Mouse (Mus musculus) telencephalon, adult 2 months (tissue): Measurements from ENCODE around the gene Ap3d1.
A peak's percentile ranks its signal among the peaks of the same experiment; 100 is the strongest.

Source experiments
- DNase-seq: peaks from one replicate; pipeline ENCODE4 v3.0.0-alpha.2; 2011; ENCODE audit warnings: low read depth, low spot score

Gene Ap3d1

DNA sequence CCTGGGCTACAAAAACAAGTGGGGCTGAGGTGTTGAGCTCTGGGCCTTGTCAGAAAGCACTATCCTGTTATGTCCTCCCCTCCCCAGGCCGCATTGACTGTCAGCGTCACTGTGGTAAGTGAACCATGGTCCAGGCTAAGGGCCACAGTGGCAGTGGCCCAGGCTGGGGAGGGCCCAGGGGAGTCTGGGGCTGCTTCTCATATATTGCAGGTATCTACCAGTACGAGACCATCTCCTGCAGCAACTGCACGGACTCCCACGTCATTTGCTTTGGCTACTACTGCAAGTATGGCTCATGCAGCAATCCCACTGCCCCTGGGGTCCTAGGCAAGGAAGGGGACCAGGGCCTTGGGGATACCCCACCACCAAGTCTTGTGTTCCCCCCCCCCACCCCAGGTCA, 38.4 kb downstream of the Ap3d1 start:
- no peak for DNase-seq

DNA sequence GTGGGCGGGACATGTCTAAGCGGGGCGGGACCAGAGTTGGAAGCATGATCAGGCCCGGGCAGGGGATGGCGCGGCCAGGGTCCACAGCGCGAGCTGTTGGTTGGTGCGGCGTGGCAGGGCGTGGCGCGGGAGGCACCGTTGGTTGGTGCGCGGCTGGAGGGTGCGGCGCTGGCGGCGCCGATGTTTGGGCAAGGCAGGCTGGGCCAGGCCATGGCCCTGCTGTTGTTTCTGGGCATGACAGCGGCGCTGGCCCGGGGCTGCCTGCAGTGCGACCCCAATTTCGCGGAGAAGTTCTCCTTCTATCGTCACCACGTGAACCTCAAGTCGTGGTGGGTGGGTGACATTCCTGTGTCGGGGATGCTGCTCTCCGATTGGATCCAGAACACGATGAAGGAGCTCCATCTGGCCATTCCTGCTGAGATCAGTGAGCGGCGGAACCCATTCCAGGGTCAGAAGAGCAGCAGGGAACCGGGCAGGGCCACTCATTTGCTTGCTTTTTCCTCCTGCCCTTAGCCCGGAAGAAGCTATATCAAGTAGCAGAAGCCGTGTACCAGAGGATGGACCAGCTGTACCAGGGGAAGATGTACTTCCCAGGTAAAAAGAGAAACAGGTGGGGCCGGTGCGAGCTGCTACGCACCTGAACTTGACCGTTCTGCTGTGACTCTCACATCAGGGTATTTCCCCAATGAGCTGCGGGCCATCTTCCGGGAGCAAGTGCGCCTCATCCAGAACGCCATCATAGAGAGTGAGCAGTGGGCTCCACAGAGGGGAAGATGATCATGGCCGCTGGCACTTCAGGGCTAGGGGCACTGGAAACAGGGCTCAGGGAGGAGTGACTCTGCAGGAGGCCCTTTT, 39.3 kb downstream of the Ap3d1 start:
- DNase-seq, result peak; percentile 89

DNA sequence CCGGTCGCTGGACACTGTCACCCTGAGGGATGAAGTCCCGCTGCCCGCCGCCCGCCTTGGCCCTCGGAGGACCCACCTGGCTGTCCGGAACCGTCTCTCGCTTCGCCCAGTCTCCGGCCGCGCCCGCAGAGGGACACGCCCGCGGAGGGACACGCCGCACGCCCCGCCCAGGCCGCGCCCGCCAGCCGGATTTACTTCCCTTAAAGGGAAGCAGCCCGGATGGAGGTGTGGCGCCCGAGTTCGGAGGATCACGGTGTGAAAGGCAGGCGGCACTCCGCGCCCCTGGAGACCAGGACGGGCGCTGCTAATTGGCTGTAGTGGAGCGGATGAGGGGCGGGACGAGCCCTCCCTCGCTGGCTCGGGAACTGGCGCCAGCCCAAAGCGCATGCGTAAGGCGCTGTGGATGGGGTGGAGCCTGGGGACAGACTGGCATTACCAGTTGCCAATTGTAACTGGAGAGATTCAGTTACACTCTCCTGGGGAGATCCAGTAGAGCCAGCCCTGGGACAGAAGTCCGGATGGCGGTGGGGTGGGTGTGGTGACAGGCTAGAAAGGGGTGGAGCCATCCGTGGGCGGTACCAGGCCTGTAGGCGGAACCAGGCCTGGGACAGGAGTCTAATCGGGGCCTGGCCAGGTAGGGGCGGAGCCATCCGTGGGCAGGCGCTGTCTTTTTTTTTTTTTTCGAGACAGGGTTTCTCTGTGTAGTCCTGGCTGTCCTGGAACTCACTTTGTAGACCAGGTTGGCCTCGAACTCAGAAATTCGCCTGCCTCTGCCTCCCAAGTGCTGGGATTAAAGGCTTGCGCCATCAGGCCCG, 40.1 kb downstream of the Ap3d1 start, which contains the start of the genes Mob3a and Izumo4:
Gene Mob3a (minus strand): TSS at position 257 of the 815 bp plus-strand sequence.
Gene Izumo4 (plus strand): TSS at position 464 of the 815 bp plus-strand sequence.
- peak; percentile 99 for DNase-seq

DNA sequence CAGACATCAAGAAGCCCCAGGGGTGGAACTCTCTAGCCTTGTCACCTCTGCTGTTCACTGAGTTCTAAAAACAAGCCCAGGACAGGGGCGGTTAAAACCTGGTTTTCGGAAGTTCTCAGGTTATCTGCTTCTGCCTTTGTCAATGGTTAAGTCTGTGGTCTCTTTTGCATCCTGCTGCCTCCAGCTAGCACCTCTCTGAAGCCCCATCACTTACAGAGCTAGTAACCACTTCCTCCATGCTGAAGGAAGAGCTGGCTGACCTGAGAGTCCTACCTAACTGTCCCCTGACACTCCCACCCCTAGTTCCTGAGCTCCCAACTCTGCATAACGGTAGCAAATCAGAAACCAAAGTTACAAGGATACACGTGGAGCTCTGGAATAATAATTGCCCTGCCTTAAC, 41.3 kb downstream of the Ap3d1 start:
- no peak for DNase-seq

DNA sequence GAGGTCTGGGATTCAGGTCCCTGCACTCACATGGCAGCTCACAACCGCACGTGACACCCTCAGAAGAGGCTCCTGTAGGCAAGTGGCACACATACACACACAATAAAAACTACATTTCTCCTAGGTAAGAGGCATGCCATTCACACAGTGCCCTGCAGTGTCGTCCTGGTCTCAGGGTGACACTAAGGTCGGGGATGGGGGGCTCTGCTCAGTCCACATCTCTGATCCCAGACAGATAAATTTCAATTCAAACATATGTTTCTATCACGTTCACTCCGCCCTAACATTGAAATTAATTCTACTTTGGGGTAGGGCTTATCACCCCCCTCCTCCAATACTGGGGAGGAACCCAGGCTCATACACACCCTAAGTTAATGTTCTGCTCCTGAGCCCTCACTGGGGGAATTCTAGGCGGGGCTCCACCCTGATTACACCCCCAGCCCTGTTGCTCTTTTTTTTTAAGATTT, 42.0 kb downstream of the Ap3d1 start:
- no peak for DNase-seq

DNA sequence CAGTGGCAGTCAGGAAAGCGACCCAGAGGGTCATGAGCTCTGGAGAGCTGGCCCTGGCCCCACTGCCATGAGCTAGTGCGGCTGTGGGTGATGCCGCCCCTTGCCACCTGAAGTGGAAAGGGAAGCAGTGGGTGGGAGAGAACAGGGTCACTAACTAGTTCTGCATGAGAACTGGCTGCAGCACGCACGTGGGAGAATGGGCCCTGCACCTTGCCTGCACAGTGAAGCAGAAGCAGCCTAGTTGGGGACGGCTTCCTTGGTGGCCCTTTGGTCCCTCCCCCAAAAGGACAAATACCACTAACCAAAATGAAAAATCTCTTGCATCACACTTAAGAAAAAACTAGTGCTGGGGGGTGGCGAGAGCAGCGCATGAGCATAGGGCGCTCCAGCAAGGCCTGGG, 43.5 kb downstream of the Ap3d1 start:
- DNase-seq, result no peak

DNA sequence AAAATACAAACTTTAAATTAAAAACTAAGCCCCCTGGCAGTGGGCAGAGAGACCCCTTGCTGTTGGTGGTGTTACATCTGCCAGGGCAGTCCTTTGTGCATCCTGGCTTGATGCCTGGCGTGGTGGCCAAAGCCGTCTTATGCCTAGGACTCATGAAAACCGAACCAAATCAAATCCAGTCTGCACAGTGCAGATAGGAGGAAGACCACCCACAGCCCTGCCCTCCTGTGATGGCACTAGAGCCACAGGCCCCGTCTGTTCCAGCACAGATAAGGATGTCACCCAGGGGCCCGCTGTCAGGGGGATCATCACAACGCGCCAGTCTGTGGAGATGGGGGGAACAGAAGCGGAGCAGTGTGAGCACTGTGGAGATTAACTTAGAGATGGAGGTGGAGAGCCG, 44.3 kb downstream of the Ap3d1 start:
- DNase-seq, result no peak

DNA sequence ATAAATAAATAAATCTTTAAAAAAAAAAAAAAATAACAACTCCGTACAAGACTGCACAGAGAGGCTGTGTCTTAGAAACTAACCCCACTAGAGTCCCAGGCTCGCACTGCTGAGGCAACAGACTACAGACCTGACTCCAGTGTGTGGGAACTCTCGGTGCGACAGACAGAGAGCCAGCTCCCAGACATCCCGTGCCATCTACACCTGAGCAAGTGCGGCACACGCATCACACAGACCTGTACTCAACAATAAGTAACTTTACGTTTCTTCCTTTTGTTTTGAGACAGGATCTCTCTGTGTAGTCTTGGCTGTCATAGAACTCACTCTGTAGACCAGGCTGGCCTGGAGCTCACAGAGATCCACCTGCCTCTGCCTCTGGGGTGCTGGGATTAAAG, 44.7 kb downstream of the Ap3d1 start:
- no peak for DNase-seq

DNA sequence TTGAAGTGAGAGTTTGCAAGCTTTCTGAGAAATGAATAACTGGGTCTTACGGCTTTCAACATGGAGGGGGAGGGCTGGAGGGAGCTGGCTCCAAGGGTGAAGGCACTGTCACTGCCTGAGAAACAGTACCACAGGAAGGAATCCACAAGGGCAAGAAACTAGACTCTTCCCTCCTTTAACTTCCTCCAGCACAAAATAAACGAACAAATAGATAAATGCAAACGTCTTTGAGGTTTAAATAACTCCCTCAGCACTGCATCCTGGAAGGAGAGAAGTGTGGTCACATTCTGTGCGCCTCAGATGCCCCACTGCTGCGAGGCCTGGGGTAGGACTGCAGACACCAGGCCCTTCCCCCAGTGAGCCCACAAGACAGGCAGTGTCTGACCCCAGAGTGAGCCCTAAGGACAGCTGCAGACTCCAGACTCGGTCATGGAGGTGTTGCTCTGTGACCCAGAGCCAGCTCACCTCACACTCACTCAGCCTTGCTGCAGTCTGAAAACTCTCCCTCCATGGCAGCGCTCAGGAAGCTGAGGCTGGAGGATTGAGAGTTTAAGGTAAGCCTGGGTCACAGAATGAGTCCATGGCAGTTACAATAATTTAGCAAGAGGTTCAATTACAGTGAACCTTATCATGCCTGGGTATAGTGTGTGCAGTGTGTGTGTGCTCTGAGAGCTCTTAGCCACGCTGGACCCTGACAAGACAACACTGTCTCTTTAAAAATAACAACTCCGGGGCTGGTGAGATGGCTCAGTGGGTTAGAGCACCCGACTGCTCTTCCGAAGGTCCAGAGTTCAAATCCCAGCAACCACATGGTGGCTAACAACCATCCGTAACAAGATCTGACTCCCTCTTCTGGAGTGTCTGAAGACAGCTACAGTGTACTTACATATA, 45.3 kb downstream of the Ap3d1 start:
- DNase-seq, result no peak

DNA sequence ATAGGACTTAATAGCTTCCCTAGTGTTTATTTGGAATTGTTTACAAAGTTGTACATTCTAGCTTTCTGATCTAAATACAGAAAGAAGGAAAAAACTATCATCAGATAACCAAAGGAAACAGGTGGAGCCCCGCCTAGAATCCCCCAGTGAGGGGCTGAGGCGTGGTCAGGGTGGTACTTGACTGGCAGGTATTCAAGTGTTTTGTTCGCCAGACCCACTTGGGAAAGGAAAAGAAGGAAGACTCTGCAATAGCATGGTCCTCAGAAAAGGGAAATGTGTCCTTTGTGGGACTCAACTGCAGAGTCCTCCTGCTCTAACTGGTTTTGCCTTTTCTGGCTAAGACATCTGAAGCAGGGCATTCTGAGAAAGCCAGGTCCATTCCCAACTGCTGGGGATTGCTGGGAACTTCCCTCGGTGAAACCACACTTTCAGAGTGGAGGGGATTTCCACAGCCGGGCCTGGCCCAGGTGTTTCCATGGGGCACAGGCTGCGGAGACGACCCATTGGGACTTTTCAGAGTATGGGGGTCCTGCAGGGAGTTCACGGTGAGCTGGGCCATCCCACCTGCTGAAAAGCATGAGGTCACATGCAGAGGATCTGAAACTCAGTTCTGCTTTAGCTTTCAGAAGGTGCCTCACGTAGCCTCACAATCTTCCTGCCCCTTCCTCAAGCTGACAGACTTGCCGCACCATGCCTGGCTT, 46.1 kb downstream of the Ap3d1 start:
- DNase-seq, result no peak

DNA sequence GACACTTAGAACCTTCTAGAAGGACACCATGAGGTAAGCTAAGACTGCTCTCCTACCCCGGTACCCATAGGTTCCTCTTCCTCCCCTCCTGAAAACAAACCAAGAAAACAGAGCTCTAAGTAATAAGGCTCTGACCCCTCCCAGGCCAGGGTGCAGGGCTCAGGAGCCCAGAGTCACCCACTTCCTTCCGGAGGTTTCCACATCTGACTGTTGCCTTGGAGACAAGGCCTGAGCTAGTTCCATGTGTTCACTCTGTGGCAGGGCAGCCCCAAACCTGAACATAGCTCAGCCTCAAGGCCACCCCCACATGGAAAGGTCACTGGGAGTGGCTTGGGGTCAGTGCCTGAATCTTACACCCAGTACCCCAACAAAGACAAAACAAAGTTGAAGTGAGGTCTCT, 46.9 kb downstream of the Ap3d1 start:
- DNase-seq, result no peak

DNA sequence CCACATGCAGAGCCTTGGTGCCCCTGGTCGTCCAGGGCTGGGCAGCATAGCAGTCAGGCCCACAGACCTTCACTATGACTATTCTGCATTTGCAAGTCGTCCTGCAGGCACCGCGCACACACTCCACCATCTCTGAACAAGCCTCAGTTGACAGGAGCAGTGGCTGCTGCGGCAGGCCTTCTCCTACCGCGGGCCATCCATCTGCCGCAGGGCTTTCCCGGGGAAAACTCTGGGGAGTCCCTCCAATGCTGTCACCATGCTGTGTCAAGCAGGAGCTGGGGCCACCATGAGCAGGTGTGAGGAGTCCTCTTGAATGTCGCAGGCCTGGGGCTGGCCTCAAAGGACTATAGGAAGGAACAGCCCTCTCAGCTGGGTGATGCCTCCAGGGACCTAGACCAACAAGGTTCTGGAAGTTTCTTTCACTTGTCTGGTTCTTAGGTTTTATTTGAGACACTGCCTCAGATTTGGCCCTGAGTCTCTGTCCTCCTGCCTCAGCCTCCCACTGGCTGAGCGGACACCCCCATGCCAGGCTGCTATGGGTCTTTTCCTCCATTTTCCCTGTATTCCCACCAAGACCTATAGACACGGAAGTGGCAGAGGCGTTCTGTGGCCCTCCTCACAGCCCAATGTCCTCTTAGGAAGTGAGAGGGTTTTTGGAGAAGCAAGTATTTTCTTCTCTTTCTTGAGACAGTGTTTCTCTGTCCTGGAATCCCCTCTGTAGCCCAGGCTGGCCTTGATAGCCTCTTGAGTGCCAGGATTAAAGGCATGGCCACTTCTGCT, 47.7 kb downstream of the Ap3d1 start:
- no peak for DNase-seq

DNA sequence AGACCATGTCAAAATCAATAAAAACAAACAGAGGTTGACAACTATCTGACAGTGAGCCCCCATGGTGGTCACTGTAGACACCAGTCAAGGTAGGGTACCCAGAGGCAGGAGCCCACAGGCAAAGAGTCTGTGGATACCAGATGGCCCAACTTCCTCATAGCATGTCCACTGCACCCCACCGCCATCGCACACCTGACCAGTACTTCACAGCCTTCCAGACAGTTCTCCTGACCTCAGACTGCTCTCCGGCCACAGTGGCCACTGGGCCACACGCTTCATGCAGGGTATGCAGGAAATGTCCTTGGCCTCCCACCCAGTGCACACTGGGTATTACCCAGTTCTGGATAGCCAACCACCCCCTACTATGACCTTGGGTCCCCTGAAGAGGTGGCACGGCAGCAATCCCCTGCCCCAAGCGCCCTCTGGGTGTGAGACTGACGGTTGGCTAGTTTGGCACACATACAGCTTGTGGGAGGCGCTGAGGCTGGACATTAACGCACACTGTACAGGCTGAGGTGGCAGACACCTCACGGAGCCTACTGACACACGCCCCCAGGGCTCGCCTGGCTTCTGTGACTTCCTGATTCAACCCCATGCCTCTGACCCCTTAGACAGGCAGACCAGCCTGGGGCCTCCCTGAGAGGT, 48.5 kb downstream of the Ap3d1 start:
- no peak for DNase-seq

DNA sequence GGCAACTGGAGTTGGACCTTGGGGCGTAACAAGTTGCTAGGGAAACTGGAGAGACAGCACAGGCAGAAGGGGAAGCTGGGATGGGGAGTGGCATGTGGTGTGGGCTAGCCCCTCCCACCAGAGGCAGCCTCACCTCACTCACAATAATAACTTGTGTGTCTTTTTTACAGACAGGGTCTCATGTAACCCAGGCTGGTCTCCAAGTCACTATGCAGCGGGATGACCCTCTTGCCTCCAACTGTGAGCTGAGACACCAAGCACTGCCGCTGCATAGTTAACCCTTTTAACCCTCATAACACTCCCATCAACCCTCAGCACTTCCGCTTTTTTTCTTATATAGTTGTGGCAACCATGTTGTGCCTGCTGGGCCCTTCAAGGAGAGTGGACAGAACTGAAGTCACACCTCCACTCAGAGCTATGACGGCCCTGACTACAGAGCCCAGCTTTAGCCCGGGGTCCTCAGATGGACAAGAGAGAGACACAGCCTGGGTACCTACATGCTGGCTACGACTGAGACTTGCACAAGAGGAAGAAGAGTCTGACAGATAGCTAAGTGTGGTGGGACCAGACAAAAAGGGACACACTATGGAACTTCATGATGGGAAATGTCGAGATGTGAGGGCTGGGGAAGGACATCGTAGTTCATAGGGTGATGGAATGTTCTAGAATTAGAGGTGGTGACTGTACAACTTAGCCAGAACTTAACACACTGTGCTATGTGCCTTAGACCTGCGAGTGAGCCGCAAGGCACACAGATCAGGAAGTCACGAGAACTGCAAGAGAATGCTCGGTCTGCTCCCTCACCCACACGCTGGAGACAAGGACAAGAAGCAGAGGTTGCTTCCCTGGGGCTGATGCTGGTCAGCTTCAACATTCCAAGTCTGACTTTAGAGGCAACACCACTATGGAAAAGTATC, 49.6 kb downstream of the Ap3d1 start:
- no peak for DNase-seq

DNA sequence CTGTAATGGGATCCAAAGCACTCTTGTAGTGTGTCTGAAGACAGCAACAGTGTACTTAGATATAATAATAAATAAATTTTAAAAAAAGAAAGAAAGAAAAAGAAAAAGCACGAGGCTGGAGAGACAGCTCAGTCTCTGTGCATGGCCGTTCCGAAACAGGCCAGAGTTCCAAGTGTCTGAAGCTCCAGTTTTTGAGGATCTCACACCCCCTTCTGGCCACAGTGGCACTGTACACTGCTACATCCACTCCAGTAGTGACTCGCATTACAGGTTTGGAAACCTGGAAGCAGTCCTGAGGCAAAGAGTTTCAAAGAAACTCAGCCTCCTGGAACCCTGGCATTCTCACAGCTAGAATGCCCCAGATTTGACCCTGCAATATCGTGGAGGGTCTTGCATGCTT, 54.2 kb downstream of the Ap3d1 start:
- no peak for DNase-seq

DNA sequence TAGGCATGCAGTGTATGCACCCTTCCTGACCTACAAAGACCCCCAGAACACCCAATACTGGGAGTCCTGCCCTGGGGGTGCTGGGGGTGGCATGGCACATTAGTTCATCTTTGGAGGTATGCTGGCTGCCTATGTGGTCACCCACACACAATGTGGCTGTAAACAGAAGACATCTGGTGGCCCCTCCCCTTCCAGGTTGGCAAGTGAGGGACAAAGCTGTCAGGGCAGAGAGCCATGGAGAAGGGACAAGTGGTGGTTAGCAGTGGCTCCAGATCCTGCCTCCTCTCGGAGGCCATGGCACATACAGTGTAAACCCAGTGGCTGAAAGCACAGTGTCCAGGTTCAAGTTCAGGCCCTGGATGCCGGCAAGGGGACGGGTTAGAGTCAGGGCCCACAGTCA, 55.4 kb downstream of the Ap3d1 start:
- no peak for DNase-seq

DNA sequence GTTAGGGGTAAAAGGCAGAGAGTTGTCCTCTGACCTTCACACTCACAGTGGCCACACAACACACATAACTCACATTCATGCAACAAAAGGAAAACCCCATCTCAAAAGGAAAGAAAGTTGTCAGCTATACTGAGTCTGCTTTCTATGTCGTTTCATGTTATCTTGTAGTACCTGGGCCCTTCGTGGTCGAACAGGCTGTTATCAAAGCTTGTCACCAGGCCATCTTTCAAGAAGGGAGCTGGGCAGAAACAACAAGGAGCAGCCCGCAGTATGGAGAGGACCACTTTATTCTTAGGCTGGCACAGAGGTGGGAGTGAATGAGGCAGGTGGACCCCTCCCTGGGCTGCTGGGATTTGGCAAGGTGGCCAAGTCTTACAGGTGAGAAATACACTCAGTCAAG, 57.1 kb downstream of the Ap3d1 start:
- DNase-seq, result no peak

DNA sequence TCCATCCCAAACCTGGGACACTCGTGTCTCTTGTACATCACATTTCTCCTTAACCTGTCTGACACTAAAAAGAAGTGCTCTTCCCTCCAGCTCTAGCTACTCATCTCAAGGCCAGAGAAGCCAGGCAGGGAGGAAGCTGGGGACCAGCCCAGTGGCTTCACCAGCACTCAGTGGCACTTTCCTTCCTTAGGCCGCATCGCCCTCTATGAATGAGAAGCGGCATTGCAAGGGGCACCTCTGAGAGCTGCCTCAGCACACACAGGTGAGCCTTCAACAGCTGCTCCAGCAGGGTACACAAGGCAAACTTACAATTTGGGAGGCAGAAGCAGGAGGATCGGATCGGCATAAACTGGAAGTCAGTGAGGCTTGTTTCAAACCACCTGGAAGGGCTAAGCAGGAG, 57.9 kb downstream of the Ap3d1 start:
- DNase-seq, result no peak

DNA sequence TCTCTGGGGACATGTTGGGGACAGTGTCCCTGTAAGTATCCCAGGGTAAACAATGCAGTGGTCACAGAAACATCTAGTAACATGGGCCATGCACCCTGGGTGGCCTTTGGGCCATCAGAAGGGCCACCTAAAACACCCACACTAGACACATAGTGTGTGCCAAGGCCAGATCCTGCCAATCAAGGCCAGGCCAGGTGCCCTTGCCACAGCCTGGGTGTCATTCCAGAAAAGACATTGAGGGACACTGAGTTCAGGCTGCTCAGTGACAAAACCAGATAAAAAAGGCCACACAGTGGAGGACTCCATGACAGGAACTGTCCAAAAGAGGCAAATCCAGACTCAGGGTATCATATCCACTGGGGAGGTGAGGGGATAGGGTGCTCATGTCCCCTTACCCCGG, 58.4 kb downstream of the Ap3d1 start:
- DNase-seq, result no peak
